Mouse (Mus musculus) megakaryocyte, embryonic 14.5 days (primary cell): ENCODE measurements at regions not wholly inside any gene's neighbourhood (a gene's known extent, or its start where the extent isn't known, plus 50 kb on each side); places are given as distances from the start of the nearest gene placed in this dataset.

Source experiments
- FLI1 ChIP-seq: IDR thresholded peaks from 2 replicates; pipeline ENCODE4 v1.6.1; 2012; ENCODE audit warnings: low read length, inconsistent platforms, mixed read lengths
- GATA1 ChIP-seq: IDR thresholded peaks from 3 replicates; pipeline ENCODE4 v1.6.1; 2012; ENCODE audit warnings: mixed read lengths, low read length, inconsistent platforms, borderline replicate concordance

DNA sequence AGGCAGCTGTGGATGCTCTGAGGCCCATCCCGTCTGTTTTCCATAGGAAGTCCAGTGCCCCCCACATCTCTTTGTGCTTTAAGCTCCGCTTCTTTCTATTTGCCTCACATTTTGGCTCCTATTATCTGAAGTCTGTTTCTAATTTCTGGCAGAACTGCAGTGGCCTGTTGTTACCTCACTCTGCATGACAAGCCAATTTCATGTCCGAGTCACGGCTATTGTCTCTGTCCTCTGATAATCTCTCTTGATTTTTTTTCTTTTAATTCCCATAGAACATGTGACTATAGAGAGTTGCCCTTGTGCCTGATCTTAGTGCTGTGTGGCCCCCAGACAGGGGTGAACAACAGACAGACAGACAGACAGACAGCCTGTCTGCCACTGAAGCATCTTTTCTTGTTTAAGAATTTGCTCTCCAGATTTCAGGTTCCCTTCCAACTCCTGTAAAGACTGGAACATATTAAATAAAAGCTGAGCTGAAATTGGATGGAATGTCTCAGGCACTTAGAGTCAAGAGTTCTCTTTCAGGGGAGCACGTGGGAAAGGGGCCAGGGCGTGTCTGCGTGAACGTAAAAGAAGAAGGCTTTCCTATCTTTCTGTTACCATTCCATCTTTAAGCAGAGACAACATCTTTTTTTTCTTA lies 50.9 kb upstream of the March10 start:
- no peak for TF ChIP-seq GATA1
- TF ChIP-seq FLI1, result no peak
